Mouse (Mus musculus) retina, postnatal 7 days (tissue): ENCODE data around the gene Zfpm1.

Experiments
- DNase-seq: peaks from one replicate; pipeline ENCODE4 v3.0.0-alpha.2; 2012; ENCODE audit warnings: low read depth, low spot score

The Zfpm1 gene

DNA sequence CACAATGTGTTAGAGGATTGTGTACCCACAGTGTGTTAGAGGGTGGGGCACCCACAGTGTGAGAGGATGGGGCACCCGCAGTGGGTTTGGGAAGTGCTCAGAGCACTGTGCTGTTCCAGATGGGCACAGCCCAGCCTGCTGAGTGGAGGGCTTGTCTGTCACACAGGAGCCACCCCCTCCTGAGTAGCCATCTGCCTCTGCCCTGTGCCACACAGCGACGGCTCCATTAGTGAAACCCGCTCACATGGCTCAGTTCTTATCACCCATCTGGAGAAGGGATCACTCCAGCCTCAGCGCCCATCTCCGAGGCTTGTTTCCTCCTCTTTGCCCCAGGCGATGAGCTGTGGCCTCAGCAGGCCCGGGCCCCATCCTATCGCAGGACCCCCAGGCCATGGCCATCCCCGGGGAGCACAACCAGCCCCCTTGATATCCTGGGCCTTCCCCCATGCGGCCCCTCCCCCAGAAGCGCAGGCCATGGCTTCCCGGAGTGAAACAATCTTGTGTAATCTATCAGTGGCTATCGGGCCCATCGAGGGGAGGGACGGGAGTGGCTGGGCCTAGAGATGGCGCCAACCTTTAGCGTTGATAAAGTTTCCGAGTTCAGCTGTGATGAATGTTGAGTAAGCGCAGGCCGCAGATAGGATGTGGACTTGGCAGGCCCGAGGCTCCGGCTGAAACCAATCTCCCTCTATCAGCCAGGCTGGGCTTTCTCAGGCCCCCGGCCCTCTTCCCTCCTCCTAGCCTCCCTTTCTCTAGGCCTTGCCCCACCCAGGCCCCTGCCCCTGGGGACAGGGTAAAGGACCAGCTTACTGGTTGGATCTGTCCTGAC lies 14.4 kb downstream of the Zfpm1 start:
- DNase-seq, result no peak

DNA sequence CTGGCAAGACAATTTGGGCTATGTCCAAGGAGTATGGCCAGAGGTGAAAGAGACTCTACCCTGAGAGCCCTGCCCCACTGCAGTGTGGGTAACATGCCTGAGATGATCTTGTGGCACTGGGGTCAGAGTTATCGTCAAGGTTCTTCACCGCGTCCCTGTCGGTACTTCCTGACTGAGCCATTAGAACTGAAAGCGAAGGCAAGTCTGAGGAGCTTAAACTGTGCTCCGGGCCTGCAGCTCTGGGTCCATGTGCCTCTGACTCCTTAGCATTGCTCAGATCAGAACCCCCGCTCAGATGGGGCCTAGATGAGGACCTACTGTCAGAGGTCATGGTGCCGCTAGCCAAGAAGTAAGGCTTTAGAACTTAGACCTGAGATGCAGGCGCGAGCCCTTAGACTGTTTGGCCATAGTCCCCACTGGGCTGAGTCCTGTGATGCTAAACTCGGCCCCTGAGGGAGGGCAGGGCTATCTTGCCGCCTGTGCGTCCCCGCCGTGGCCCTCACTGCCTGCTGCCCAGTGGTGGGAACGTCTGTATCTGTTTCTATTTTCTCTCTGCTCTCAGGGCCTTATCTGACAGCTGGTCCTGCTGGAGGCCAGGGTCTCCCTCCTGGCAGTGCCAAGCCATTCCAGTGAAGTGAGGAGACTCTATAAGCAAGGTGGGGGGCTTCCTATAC lies 17.8 kb downstream of the Zfpm1 start:
- no peak for DNase-seq

DNA sequence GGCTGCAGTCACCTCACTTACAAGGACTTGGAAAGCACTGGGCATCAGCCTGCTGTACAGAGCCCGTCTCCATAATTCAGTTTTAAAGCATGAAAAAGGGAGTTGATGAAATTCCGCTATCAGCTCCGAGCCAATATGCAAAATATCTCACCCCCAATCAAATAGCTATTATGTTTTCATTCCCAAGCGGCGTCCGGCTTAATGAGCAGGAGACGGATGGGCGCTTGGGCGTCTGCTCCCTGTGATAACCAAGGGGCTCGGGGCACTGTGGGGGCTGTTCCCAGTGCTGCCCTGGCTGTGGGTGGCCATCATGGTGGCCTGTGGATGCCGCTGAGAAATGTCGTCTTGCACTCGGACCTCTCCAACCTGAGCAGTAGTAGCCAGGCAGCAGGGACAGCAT lies 19.1 kb downstream of the Zfpm1 start:
- no peak for DNase-seq

DNA sequence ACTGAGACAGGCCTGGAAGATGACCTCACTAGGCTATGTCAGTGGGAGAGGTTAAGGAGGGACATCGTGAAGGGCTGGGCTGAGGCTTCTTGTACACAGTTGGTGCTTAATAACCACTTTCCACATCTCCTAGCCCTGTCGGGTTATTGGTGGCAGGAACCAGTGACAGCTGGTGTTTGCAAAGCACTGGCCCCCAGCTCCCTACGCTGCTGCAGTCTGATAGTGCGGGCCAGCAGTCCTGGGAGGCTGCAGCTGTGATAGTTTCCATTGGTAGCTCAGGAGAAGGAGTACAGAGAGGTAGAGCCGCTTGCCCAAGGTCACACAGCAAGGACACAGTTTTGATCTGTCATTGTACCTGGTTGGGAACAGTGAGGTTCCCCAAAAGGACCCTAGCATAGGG lies 19.9 kb downstream of the Zfpm1 start:
- no peak for DNase-seq

DNA sequence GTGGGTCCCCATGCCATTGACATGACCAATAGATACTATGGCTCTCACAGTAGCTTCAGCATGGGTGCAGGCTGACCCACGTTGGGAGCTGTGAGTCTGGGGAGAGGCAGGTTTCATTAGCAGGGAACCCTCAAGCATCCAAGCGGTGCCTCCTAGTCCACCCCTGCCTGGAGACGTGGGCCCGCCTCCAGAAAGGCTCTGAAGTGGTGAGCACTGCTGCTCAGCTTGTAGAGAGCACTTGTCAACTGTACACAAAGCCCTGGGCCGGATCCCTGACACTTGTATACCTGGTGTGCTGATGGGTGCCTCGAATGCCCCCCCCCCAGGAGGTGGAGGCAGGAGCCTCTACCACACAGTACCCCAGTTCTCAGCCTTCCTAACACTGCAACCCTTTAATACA lies 21.5 kb downstream of the Zfpm1 start:
- DNase-seq, result no peak

DNA sequence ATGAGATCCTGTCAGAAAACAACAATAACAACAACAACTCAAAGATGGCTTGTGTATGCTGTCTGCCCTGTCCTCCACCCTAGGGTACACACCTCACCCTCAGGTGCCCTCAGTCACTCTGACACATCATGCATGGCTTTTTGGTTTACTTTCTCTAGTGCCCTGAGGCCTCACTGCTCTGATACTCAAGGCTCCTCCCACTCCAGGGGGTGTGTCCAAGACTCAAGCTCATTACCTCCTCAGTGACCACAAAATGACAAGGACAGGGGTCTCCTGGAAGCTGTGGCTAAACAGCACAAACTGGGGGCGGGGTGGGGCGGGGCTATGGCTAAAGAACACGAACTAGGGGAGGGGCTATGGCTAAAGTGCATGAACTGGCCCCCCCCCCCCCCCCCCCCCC lies 22.1 kb downstream of the Zfpm1 start:
- DNase-seq, result no peak

DNA sequence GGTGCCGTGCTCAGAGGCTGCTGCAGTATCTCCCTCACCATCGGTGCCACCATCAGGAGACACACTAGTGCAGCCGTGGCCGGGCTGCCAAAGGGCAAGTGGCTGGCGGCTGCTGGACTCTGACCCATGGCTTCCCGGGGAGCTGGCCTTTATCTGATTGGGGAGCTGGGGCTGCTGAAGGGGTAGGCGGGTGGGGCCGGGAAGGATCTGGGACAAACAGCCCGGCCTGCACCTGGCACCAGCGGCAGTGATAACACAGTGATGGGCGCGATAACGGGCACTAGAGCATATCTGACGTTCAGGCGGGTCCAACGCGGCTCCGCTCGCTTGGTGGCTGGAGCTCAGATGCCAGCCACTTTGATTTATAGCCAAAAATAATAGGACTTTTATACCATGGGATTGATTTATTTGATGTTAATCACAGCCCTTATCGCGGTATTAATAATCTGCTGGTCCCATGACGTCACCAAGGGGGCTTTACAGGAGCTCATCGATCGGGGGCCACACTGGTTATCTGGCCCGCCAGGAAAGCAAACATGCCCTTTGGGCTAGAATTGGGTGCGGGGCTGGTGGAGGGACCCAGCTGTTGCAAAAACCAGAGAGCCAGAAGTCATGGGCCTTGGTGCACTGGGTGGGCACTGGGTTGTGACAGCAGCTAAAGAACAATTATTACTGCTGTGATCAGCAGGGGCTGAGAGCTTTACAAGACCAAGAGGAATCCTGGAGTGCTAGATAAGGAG lies 24.9 kb downstream of the Zfpm1 start:
- no peak for DNase-seq

DNA sequence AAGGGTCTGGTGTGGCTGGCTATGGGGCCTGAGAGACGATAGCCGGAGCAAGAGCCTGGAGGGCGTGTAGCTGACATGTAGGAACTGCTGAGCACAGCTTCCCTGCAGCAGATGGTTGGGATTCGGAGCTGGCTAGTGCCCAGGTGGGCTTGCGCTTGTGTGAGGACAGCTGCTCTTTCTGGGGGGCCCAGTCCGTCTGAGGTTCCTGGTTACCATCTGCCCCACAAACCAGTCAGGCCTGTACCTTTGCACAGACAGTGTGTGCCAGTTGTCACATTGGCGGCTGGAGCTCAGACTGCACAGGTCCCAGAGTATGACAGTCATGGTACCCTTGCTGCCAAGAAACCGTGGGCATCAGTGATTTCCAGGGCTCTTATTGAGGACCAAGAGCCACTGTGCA lies 25.9 kb downstream of the Zfpm1 start:
- no peak for DNase-seq

DNA sequence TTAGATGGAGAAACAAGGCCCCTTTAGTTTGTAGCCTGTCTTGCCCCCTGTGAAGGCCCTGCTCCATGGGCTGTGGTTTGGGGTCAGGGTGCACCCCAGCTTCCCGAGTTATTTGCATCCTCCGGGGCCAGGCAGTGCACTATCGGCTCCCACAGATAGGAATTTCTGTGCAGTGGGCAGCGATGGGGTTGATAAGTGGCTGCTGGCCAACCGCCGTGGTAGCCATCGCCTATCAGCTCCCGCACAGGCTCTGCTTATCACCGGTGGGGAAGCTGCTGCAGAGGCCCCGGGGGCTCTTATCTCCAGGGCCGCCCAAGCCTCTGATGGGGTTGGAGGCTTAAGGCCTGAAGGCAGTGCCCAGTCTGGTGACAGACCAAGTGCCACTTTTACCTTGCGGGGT lies 27.3 kb downstream of the Zfpm1 start:
- no peak for DNase-seq

DNA sequence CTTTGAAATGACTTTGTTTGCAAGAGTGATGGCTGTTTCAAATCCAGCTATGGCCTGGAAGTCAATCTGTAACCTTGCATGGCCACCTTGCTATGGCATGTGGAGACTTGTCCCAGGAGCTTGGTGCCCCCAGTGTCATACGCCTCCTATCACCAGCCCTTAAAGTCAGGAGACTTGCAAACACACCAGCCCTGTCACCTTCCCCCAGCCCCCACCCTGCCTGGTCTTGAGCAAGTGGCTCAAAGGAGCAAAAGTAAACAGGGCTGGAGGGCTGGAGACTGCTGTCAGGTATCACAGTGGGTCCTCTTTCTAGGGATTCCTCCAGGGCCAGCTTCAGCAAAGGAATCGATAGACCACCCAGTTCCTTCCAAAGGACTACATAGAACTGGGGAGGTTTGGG lies 29.2 kb downstream of the Zfpm1 start:
- no peak for DNase-seq

DNA sequence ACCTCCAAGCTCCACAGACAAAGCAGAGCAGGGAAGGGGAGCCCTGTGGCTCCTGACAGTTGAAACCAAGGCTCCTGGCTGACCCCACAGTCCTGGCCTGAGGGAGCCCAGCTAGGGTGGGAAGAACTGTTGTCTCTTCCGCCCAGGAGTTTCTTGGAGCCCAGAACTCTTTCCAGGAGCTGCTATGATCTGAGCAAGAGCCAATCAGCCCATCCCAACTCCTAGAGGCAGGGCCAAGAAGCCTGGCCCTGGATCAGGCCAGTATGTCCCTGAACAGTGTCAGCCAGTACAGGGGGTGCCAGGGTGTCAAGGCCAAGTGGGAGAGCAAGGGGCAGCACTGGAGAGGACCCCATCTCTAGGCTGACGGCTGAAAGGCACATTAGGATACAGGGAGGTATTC lies 30.6 kb downstream of the Zfpm1 start:
- DNase-seq, result no peak

DNA sequence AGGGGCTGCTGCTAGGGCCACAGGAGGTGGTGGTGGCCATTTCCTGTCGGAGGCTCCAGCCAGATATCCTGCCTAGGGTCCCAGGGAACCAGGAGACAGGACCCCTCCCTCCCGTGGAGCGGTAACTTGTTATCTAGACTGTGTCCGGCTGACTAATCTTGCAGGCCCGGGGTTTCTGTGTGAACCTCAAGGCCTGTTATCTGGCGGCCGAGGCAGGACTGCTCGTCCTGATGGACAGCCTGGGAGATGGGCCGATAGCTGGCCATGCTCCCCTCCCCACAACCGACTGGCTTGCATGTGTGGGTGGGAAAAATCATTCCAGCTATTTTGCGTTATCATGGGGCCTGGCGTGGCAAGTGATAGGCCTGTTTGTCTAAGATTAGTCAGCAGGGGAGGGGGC lies 31.4 kb downstream of the Zfpm1 start:
- DNase-seq, result no peak

DNA sequence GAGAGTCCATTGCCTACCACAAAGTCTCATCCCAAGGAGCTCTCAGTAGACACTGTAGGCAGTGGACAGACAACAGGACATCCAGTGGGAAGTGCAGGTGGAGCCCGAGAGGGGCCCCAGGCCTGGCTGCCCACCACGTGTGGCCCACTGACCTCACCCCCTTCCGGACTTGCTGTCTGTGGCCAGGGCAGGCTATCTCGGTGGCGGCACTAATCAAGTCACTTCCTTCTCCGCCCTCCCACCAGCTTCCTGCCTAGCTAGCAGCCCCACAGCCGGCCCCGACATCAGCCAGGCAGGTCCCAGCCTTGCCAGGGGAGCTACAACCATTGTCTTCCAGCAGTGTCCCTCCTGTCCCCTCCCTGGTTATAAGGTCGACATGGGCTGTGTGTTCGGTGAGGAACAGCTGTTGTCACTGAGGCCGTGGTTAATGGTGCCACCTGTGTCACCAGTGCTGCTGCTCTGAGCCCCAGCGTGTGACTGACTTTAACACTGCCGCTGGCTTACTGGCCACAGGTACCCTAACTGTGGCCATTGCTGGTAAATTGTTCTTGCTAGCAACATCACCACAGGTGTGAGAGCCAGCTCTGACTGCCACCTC lies 33.1 kb downstream of the Zfpm1 start:
- DNase-seq, result no peak

DNA sequence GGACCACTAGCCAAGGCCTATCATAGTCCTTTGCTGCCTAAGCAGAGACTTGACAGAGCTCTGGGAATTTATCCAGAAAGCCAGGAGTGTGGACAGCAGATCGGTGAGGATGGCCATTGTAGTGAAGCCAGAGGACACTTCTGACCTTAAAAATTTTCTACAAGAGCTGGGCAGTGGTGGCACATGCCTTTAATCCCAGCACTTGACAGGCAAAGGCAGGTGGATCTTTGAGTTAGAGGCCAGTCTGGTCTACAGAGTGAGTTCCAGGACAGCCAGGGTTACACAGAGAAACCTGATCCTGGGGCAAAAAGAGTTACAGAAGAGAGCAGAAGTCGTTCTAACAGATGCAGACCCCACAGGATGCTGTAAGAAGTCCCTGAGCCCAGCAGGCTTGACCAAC lies 34.5 kb downstream of the Zfpm1 start:
- DNase-seq, result no peak

DNA sequence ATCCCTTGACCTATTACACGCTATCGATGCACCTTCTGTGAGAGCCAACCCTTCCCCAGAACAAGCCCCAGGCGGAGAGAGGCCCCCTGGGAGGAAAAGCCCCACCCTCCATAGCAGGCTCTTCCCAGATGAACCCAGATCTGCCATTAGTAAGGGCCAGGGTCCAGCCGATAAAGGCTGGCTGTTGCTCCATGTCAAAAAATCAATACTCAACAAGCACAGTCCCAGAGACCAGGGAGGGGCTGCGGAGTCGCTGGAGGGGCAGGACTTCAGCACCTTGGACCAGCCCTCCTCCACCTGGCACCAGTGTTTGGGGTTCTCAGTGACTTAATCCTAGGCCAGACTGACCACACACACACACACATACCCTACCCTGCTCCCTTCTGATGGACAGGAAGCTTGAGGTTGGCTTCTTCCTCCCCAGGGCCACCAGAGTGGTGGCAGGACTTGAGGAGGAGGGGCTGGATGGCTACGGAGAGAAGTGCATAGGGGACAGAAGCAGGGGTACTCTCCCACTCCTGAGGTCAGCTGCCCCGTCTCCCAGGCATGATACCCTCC lies 36.1 kb downstream of the Zfpm1 start:
- no peak for DNase-seq

DNA sequence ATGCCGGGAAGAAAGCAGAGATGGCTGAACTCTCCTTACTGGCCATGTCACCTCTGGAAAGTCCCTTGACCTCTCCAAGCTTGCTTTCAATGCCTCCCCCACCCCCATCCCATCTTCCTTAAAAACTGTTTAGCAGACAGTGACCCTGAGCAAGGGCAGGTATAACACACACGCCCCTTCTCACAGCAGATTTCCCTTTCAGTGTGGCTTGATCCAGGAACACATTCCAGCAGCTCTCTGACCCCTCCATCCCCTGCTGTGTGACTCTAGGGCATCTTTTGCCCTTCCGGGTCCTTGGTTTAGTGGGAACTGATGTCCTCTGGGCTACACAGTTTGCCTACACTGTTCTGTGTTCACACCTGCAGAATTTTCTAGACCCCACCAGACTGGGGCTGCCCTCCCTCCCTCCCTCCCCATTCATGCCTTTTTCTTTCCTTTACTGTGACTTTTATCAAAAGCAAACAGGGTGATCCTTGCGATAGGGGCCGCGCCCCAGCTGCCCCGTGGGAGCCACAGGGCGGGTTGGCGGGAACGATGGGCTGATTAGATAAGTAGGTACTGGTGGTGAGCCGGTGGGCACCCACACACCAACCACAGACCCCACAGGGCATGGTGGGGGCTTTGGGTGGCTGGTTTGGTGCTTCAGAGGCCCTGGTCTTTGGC lies 37.2 kb downstream of the Zfpm1 start:
- no peak for DNase-seq

DNA sequence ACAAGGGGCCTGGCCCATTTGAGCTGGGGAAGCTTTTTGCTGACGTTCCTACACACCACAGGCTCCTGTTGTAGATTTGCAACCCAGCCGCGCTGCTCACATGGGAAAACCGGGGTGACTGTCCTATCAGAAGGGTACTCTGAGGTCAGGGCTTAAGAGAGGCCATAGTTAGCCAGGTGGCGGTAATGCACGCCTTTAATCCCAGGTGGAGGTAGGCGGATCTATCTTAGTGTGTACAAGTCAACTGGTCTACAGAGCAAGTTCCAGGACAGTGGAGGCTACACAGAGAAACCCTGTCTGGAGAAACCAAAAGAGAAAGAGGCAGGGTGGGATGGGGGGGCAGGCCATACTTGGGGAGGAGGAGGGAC lies 37.8 kb downstream of the Zfpm1 start:
- DNase-seq, result no peak

DNA sequence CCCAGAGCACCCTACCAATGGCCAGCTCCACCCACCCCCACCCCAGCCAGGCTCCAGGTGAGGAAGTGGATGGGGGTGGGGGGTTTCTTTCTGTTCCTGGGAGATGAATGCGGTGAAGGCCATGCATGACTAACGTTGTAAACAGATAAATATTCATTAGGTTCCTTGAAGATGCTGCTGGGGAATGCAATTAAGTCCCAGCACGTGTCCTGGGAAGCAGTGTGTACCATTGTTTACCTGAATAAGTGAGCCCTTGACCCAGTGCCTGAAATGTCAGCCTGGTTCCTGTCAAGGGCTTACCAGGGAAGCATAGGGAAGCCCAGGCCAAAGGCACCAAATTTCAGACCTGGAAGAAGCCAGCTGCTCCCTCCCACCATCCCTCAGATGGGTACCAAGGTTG lies 38.6 kb downstream of the Zfpm1 start:
- no peak for DNase-seq

DNA sequence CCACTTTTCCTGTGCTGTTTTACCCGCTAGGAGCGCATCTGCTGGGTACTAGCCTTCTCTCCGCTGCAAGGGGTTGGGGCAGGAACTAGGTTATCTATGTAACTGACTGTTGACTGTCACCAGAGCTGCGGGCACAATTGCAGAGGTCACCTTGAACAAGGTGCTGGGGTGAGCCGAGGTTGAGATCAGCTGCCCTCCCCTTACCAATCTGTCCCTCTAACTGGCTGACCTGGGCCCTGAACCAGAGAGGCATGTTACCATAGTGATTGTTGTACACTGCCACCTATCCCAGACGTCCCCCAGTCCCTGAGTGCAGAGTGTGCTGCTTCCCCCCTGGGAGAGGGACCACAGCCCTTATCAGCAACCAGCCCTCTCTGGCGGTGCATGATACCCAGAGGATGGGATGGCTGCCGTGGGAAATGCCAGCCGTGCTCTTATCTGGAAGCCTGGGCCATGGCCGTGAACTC lies 39.5 kb downstream of the Zfpm1 start:
- DNase-seq, result no peak

DNA sequence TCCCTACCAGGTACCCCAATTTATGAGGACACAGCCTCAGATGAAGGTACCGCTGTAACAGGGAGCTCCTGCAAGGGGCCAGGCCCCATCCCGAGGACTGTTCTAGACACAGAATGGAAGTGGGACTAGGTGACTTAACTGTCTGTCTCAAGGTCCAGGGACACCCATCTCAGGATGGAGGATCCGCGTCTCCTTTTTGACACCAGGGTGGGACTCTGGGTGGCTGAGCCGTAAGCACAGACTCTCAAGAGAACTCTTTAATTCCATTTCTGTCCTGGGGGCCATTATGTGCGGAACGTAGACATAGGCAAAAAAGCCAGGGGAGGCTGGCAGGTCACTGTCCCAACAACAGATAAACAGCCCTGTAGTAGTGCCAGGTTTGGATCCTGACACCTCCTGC lies 40.2 kb downstream of the Zfpm1 start:
- DNase-seq, result no peak

DNA sequence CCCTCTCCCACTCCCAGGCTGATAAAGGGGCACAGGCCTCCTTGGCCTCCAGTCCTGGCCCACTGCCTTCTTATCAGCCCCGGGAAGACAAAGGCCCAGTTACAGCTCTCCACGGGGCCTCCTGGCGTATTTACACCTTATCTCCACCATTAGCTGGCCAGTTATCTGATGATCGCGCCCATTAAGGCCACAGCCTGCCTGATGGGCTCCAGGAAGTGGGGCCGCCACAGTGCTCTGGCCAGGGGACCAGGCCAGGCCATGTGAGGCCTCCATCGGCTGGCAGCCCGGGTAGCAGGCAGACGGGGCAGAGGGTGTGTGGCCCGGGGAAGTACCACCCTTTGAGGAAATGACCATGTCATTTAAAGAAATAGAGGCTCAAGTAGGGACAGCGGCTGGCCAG lies 40.9 kb downstream of the Zfpm1 start:
- no peak for DNase-seq
